Mouse (Mus musculus): ENCODE results near the gene Olfr311. TPM values are rescaled to one million over a fixed set of nuclear protein-coding genes. Genes with fewer than 3 reads are reported as not detected.

Gene Olfr311
- polyA plus RNA-seq, 1 experiment from 2014 or later = 0.14 TPM

DNA sequence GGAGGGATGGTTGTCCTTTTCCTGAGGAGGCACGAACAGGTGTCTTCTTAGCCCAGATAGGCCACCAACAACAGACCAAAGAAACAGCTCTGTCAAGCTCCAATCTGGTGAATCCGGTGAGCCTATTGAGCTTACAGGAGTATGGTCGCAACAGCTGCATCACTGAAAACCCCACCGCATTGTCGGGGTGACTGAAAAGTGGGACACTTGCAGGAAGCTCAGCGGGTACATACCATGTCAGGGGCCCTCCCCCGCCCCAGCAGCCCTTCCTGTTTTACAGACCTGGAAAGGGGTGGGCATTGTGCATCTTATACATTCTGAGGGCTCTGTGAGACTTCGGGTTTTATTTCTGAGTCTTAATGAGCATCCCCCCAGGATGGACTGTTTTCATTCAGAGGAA lies 44.7 kb downstream of the Olfr311 start:
- Histone ChIP-seq H3K4me2 (no peak overlapping the region), H3K27me3 (no peaks in the 10 kb centered on the region), H3K27ac (no peak overlapping the region), H3K9me3 (replicated peaks) (no peaks in the 10 kb centered on the region), H3K4me1 (replicated peaks) (no peaks in the 10 kb centered on the region), H3K4me3 (no peak overlapping the region), H3K9ac (no peak overlapping the region), H3K36me3 (peaks cover 20% of the 10 kb centered on the region; the same call in 1 of the 2 replicates)
- WGBS = 82% methylated on average over 8 of the region's 8 CpGs
- ATAC-seq (replicated peaks; ENCODE audit: insufficient number of reproducible peaks, insufficient read depth, low FRiP score, low read depth) = no peak

DNA sequence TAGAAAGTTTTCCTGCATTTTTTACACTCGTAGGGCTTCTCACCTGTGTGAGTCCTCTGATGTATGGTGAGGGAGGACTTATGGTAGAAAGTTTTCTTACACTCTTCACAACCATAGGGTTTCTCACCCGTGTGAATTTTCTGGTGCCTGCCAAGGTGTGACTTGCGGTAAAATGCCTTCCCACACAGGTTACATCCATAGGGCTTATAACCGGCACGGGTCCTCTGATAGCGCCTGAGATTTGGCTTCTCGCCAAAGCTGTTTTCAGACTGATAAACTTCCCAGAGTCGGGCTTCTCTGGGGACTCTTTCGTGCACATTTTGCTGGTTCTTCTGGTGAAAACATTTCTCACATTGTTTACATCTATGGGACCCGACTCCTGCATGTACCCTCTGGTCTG lies 51.5 kb downstream of the Olfr311 start:
- Histone ChIP-seq H3K27ac (no peak overlapping the region), H3K9me3 (replicated peaks) (no peaks in the 10 kb centered on the region), H3K4me1 (replicated peaks) (0 out of 2 replicates have a peak, but pooled peaks cover 4% of the 10 kb centered on the region), H3K4me3 (no peak overlapping the region), H3K36me3 (peaks cover 46% of the 10 kb centered on the region), H3K27me3 (no peaks in the 10 kb centered on the region), H3K4me2 (no peak overlapping the region), H3K9ac (no peak overlapping the region)
- 83% methylated on average over 10 of the region's 10 CpGs for whole genome bisulfite sequencing
- no peak for ATAC-seq (replicated peaks; ENCODE audit: insufficient number of reproducible peaks, insufficient read depth, low FRiP score, low read depth)

Other genes with a start within 250 kb of the Olfr311 start
- gene Olfr324, start 244.1 kb upstream of the Olfr311 start, polyA plus RNA-seq (2015; fragmentation: Nextera tagmentation; extraction: Ambion mirVana) = not detected in 2 replicates
- not detected in 2 replicates for gene 2210407C18Rik, start 223.2 kb upstream of the Olfr311 start, polyA plus RNA-seq (2015; fragmentation: Nextera tagmentation; extraction: Ambion mirVana)
- not detected in 2 replicates for gene Olfr323, start 208.8 kb upstream of the Olfr311 start, polyA plus RNA-seq (2015; fragmentation: Nextera tagmentation; extraction: Ambion mirVana)
- gene Trim58, start 198.8 kb upstream of the Olfr311 start, polyA plus RNA-seq (2015; fragmentation: Nextera tagmentation; extraction: Ambion mirVana) = 0.16 and 0.44 TPM in 2 replicates
- not detected in 2 replicates for gene Olfr322, start 180.5 kb upstream of the Olfr311 start, polyA plus RNA-seq (2015; fragmentation: Nextera tagmentation; extraction: Ambion mirVana)
- not detected in 2 replicates for gene Olfr320, start 158.2 kb upstream of the Olfr311 start, polyA plus RNA-seq (2015; fragmentation: Nextera tagmentation; extraction: Ambion mirVana)
- gene Olfr319, start 140.1 kb upstream of the Olfr311 start, polyA plus RNA-seq (2015; fragmentation: Nextera tagmentation; extraction: Ambion mirVana) = not detected in 2 replicates
- not detected in 2 replicates for gene Olfr318, start 115.2 kb upstream of the Olfr311 start, polyA plus RNA-seq (2015; fragmentation: Nextera tagmentation; extraction: Ambion mirVana)
- not detected in 2 replicates for gene Olfr317, start 100.0 kb upstream of the Olfr311 start, polyA plus RNA-seq (2015; fragmentation: Nextera tagmentation; extraction: Ambion mirVana)
- not detected in 2 replicates for gene Olfr316, start 86.5 kb upstream of the Olfr311 start, polyA plus RNA-seq (2015; fragmentation: Nextera tagmentation; extraction: Ambion mirVana)
- not detected in 2 replicates for gene Olfr315, start 66.1 kb upstream of the Olfr311 start, polyA plus RNA-seq (2015; fragmentation: Nextera tagmentation; extraction: Ambion mirVana)
- gene Olfr314, start 56.3 kb upstream of the Olfr311 start, polyA plus RNA-seq (2015; fragmentation: Nextera tagmentation; extraction: Ambion mirVana) = not detected in 2 replicates
- gene Fam183b, start 37.3 kb upstream of the Olfr311 start, polyA plus RNA-seq (2015; fragmentation: Nextera tagmentation; extraction: Ambion mirVana) = 0.62 and 1.1 TPM in 2 replicates
- 0.14 TPM in 1 of 2 replicates, not detected in the other for gene Olfr313, start 24.3 kb upstream of the Olfr311 start, polyA plus RNA-seq (2015; fragmentation: Nextera tagmentation; extraction: Ambion mirVana)
- gene Olfr312, start 10.0 kb upstream of the Olfr311 start, polyA plus RNA-seq (2015; fragmentation: Nextera tagmentation; extraction: Ambion mirVana) = 0.11 and 0.16 TPM in 2 replicates
- gene Gm12258, start 7.9 kb downstream of the Olfr311 start, polyA plus RNA-seq (2015; fragmentation: Nextera tagmentation; extraction: Ambion mirVana) = 3.8 and 4.6 TPM in 2 replicates
- 3.2 and 4.7 TPM in 2 replicates for gene 2810021J22Rik, start 28.0 kb downstream of the Olfr311 start, polyA plus RNA-seq (2015; fragmentation: Nextera tagmentation; extraction: Ambion mirVana)
- 3.1 and 4.4 TPM in 2 replicates for gene Zfp39, start 65.0 kb downstream of the Olfr311 start, polyA plus RNA-seq (2015; fragmentation: Nextera tagmentation; extraction: Ambion mirVana)
- gene Btnl10, start 78.7 kb downstream of the Olfr311 start, polyA plus RNA-seq (2015; fragmentation: Nextera tagmentation; extraction: Ambion mirVana) = 0.16 TPM in 1 of 2 replicates, not detected in the other
- 170 and 210 TPM in 2 replicates for gene Rnf187, start 99.7 kb downstream of the Olfr311 start, polyA plus RNA-seq (2015; fragmentation: Nextera tagmentation; extraction: Ambion mirVana)
- gene Hist3h2ba, start 109.7 kb downstream of the Olfr311 start, polyA plus RNA-seq (2015; fragmentation: Nextera tagmentation; extraction: Ambion mirVana) = 18.0 and 18.3 TPM in 2 replicates
- 30.4 and 34.7 TPM in 2 replicates for gene Hist3h2a, start 115.4 kb downstream of the Olfr311 start, polyA plus RNA-seq (2015; fragmentation: Nextera tagmentation; extraction: Ambion mirVana)
- gene Trim17, start 115.4 kb downstream of the Olfr311 start, polyA plus RNA-seq (2015; fragmentation: Nextera tagmentation; extraction: Ambion mirVana) = 0.27 and 0.57 TPM in 2 replicates
- gene Trim11, start 138.8 kb downstream of the Olfr311 start, polyA plus RNA-seq (2015; fragmentation: Nextera tagmentation; extraction: Ambion mirVana) = 26.9 and 34.6 TPM in 2 replicates

Measured in heart, embryonic 15.5 days (tissue).